Mouse (Mus musculus): ENCODE measurements around the gene Kalrn. TPM values are rescaled to one million over a fixed set of nuclear protein-coding genes. Genes with fewer than 3 reads are reported as not detected.

The Kalrn gene
- polyA plus RNA-seq, 1 experiment: 3.3 TPM

GRCm38 (mm10) chr16:33921514-33921913 lies 651.8 kb downstream of the Kalrn start:
- TF ChIP-seq GATA1 (IDR thresholded peaks at IDR 0.05; ENCODE audit: low read length): no peak

Other genes with a start within 250 kb of the Kalrn start
- not detected in 2 replicates for gene Ropn1, start 76.4 kb upstream of the Kalrn start, polyA plus RNA-seq (2012)
- gene Ccdc14, start 117.1 kb upstream of the Kalrn start, polyA plus RNA-seq (2012): 0.59 and 0.87 TPM in 2 replicates
- gene Mylk, start 171.7 kb upstream of the Kalrn start, polyA plus RNA-seq (2012): 0.05 and 0.12 TPM in 2 replicates